Mouse (Mus musculus) CD8-positive naive resting alpha-beta T cell, adult 2 months (primary cell): ENCODE data around the gene Gm281.
"Not testable (repeated sequence)": the region's sequence is repeated elsewhere in the genome, so short reads cannot be mapped to it uniquely, and the experiment has no call there.

Experiments used
- DNase-seq, 2 experiments: peaks; one replicate each; pipeline ENCODE4 v3.0.0; 2022; ENCODE audit warnings: low read depth in 2 of 2, low spot score in 2 of 2

Gene Gm281

GRCm38 (mm10) chr14:13914387-13915082 is at the start of gene Gm281:
TSS of gene Gm281 (minus strand) at chr14:13914478.
- no peak for DNase-seq

GRCm38 (mm10) chr14:13963527-13963926 is 49.2 kb upstream of the Gm281 start:
- DNase-seq: no peak

GRCm38 (mm10) chr14:13962476-13962875 is 48.2 kb upstream of the Gm281 start:
- no peak for DNase-seq

- peak; percentile 26 to 38 for DNase-seq
Observed at GRCm38 (mm10) chr14:13961401-13962112, 47.3 kb upstream of the Gm281 start, which contains the start of the genes Atxn7 and Thoc7. TSS of gene Atxn7 (plus strand) at chr14:13961440. TSS of gene Thoc7 (minus strand) at chr14:13961852.

GRCm38 (mm10) chr14:13960482-13961325 is 46.4 kb upstream of the Gm281 start:
- peak; percentile 40 to 43 for DNase-seq

- DNase-seq: peak; percentile 38 to 45
Observed at GRCm38 (mm10) chr14:13960079-13960478, 45.8 kb upstream of the Gm281 start.

- DNase-seq: not testable (repeated sequence)
Observed at GRCm38 (mm10) chr14:13952151-13952550, 37.9 kb upstream of the Gm281 start.

GRCm38 (mm10) chr14:13950401-13950800 is 36.1 kb upstream of the Gm281 start:
- peak in 1 of 2 experiments; percentile 38 for DNase-seq

GRCm38 (mm10) chr14:13948345-13948744 is 34.1 kb upstream of the Gm281 start:
- DNase-seq: no peak

GRCm38 (mm10) chr14:13944686-13945085 is 30.4 kb upstream of the Gm281 start:
- DNase-seq: no peak

- DNase-seq: no peak
Observed at GRCm38 (mm10) chr14:13934052-13934371, 19.7 kb upstream of the Gm281 start.

GRCm38 (mm10) chr14:13933290-13934051 is 19.2 kb upstream of the Gm281 start:
- DNase-seq: no peak

GRCm38 (mm10) chr14:13917630-13918029 is 3.4 kb upstream of the Gm281 start:
- no peak for DNase-seq

- no peak for DNase-seq
Observed at GRCm38 (mm10) chr14:13917208-13917607, 2.9 kb upstream of the Gm281 start.

- DNase-seq: no peak
Observed at GRCm38 (mm10) chr14:13915207-13915606, 929 bp upstream of the Gm281 start.

- no peak for DNase-seq
Observed at GRCm38 (mm10) chr14:13910148-13910547, 4.1 kb downstream of the Gm281 start.

- DNase-seq: no peak
Observed at GRCm38 (mm10) chr14:13907145-13907544, 7.1 kb downstream of the Gm281 start.

GRCm38 (mm10) chr14:13906461-13906860 is 7.8 kb downstream of the Gm281 start:
- no peak for DNase-seq

GRCm38 (mm10) chr14:13901611-13902067 is 12.6 kb downstream of the Gm281 start:
- peak; percentile 6 to 23 for DNase-seq

GRCm38 (mm10) chr14:13895198-13895597 is 19.1 kb downstream of the Gm281 start:
- DNase-seq: no peak

- no peak for DNase-seq
Observed at GRCm38 (mm10) chr14:13893748-13894147, 20.5 kb downstream of the Gm281 start.
